Mouse (Mus musculus): ENCODE measurements around the gene Sp1. TPM values are rescaled to one million over a fixed set of nuclear protein-coding genes. Genes with fewer than 3 reads are reported as not detected.

Sp1 gene
- total and polyA plus RNA-seq, 2 experiments from 2014 or later = 2.8 to 20.9 TPM

DNA sequence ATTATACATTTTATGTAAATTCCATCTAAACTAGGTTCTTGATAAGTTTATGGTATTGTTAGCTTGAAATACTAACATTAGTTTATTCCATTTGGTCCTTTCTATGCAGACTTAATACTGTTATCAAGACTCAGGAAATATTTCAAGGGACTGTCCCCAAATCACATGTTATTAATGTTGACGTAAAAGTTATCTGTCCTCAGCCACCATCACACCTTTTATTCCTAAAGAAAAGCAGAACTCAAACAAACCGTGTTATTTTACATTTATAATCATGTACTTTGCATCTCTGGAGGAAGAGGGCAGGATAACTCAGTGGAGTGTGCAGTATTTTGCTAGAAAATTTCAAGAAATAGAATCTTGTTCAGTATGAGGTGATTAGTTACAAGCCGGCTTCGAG, 27.2 kb downstream of the Sp1 start:
- no peak for TF ChIP-seq CTCF (IDR thresholded peaks at IDR 0.05)
- 95% methylated on average over 4 of the region's 4 CpGs for WGBS
- Histone ChIP-seq H3K27ac (ENCODE audit: low read depth, low read length) (no peak overlapping the region), H3K27me3 (ENCODE audit: insufficient read depth, low read length) (no peaks in the 10 kb centered on the region), H3K4me1 (ENCODE audit: insufficient read depth, low read length) (no peaks in the 10 kb centered on the region), H3K4me3 (ENCODE audit: low read depth, low read length) (no peak overlapping the region), H3K4me2 (ENCODE audit: low read depth, low read length, poor library complexity, severe bottlenecking) (no peak overlapping the region), H3K36me3 (ENCODE audit: insufficient read depth, low read length) (peaks cover 17% of the 10 kb centered on the region), H3K9ac (replicated peaks; ENCODE audit: low read length, poor library complexity, severe bottlenecking) (no peak overlapping the region), H3K9me3 (ENCODE audit: low read length) (no peaks in the 10 kb centered on the region)
- ATAC-seq (ENCODE audit: low FRiP score) (no peak), DNase-seq (ENCODE audit: low spot score) (no peak)

DNA sequence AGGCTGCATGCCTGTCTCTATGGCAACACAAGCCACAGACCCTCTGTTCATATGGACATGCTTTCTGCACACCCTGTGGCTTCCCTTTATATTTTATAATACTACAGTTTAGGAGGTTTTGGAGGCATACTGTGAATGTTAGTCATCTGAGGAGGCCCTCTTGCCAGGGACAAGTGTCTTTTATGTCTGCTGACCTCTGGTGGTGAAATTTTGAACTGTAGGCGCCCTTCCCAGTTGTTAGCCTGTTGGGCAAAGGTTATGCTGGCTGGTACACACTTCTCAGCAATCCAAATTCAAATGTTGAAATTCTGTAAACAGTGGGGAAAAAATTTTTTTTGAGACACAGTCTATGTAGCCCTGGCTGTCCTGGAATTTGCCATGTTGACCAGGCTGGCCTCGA, 36.5 kb downstream of the Sp1 start:
- Histone ChIP-seq H3K4me2 (ENCODE audit: low read depth, low read length, poor library complexity, severe bottlenecking) (no peak overlapping the region), H3K4me3 (ENCODE audit: low read depth, low read length) (no peak overlapping the region), H3K9me3 (ENCODE audit: low read length) (no peaks in the 10 kb centered on the region), H3K27me3 (ENCODE audit: insufficient read depth, low read length) (no peaks in the 10 kb centered on the region), H3K36me3 (ENCODE audit: insufficient read depth, low read length) (no peaks in the 10 kb centered on the region; the same call in 1 of the 2 replicates), H3K9ac (replicated peaks; ENCODE audit: low read length, poor library complexity, severe bottlenecking) (no peak overlapping the region), H3K27ac (ENCODE audit: low read depth, low read length) (no peak overlapping the region), H3K4me1 (ENCODE audit: insufficient read depth, low read length) (no peaks in the 10 kb centered on the region)
- WGBS = 47% methylated on average over 2 of the region's 2 CpGs
- peak; percentile 83 for DNase-seq (ENCODE audit: low spot score)
- no peak for ATAC-seq (ENCODE audit: low FRiP score)
- peak; percentile 86 for TF ChIP-seq CTCF (IDR thresholded peaks at IDR 0.05)

DNA sequence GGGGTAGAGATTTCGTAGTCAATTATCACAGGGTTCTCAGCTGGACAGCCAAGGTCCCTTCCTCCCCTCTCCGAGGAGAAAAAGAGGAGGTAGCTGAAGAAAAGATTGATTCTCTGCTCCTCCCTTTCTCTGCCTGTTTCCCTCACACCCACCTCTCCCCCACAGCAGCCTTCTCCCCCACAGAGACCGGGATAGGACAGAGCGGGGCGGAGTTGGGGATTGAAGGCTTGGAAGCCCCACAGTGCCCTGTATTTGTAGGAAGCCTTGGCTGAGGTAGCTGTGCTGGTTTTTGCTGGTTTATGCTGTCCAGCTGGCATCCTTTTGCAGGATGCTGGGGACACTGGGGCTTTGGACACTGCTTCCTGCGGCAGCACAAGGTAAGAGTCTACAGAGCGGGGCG, 39.2 kb downstream of the Sp1 start, which contains the start of gene Amhr2:
TSS of gene Amhr2 (plus strand) at position 222 of the 400 bp plus-strand sequence.
- no peak within 1 kb of the TSS for H3K4me3 ChIP-seq (ENCODE audit: low read depth, low read length)
- DNase-seq (ENCODE audit: low spot score) = no peak
- no peaks in the 10 kb centered on the region for H3K27me3 ChIP-seq (ENCODE audit: insufficient read depth, low read length)
- ATAC-seq (ENCODE audit: low FRiP score) = no peak
- WGBS = 63% methylated on average over 8 of the region's 8 CpGs
- H3K36me3 ChIP-seq (ENCODE audit: insufficient read depth, low read length) = no peaks in the 10 kb centered on the region
- H3K27ac ChIP-seq (ENCODE audit: low read depth, low read length) = no peak within 1 kb of the TSS
- no peak within 1 kb of the TSS for H3K9ac ChIP-seq (replicated peaks; ENCODE audit: low read length, poor library complexity, severe bottlenecking)
- no peak for TF ChIP-seq CTCF (IDR thresholded peaks at IDR 0.05)
- H3K4me2 ChIP-seq (ENCODE audit: low read depth, low read length, poor library complexity, severe bottlenecking) = no peak within 1 kb of the TSS
- H3K4me1 ChIP-seq (ENCODE audit: insufficient read depth, low read length) = no peaks in the 10 kb centered on the region
- no peaks in the 10 kb centered on the region for H3K9me3 ChIP-seq (ENCODE audit: low read length)

DNA sequence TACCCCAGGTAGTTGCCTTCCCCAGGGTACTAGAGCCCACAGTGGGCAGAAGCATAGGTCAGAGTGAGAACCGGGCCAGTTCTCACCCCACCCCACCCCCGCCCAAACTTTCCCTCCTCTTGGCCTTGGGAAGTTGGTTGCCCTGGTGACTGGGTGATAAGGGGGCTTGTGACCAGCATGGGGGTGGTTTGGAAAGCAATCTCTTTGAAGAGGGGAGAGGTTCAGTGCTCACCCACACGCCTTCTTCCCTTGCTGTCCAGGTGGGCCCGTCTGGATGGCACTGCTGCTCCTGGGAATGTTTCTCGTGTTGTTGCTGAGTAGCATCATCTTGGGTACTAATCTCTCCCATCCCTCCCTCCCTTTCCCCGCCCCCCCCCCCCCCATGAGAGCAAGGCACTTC, 40.5 kb downstream of the Sp1 start:
- Histone ChIP-seq H3K9ac (replicated peaks; ENCODE audit: low read length, poor library complexity, severe bottlenecking) (no peak overlapping the region), H3K36me3 (ENCODE audit: insufficient read depth, low read length) (no peaks in the 10 kb centered on the region), H3K27me3 (ENCODE audit: insufficient read depth, low read length) (no peaks in the 10 kb centered on the region), H3K4me1 (ENCODE audit: insufficient read depth, low read length) (no peaks in the 10 kb centered on the region), H3K4me2 (ENCODE audit: low read depth, low read length, poor library complexity, severe bottlenecking) (no peak overlapping the region), H3K27ac (ENCODE audit: low read depth, low read length) (no peak overlapping the region), H3K4me3 (ENCODE audit: low read depth, low read length) (no peak overlapping the region), H3K9me3 (ENCODE audit: low read length) (no peaks in the 10 kb centered on the region)
- TF ChIP-seq CTCF (IDR thresholded peaks at IDR 0.05) = no peak
- 46% methylated on average over 4 of the region's 6 CpGs for WGBS
- ATAC-seq (ENCODE audit: low FRiP score) = no peak
- no peak for DNase-seq (ENCODE audit: low spot score)

DNA sequence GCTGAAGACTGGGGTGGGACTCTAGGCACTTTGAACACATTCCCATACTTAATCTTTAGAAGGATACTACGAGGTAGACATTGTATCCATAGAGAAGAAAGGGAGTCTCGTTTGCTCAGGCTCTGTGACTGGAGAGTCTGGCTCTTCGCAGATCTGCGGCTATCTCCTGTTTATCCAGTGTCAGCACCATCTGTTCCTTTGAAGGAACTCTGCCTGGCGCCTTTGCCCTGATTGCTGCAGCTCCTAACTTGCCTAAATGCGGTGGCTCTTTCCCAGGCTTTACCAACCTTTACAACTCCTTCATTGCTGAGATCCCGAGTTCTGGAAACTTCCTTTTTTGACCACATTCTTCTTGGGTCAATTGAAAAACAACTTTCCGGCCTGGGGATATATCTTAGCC, 43.4 kb downstream of the Sp1 start:
- Histone ChIP-seq H3K9me3 (ENCODE audit: low read length) (no peaks in the 10 kb centered on the region), H3K9ac (replicated peaks; ENCODE audit: low read length, poor library complexity, severe bottlenecking) (no peak overlapping the region), H3K27ac (ENCODE audit: low read depth, low read length) (no peak overlapping the region), H3K27me3 (ENCODE audit: insufficient read depth, low read length) (no peaks in the 10 kb centered on the region), H3K36me3 (ENCODE audit: insufficient read depth, low read length) (no peaks in the 10 kb centered on the region), H3K4me2 (ENCODE audit: low read depth, low read length, poor library complexity, severe bottlenecking) (no peak overlapping the region), H3K4me1 (ENCODE audit: insufficient read depth, low read length) (no peaks in the 10 kb centered on the region), H3K4me3 (ENCODE audit: low read depth, low read length) (no peak overlapping the region)
- 76% methylated on average over 8 of the region's 8 CpGs for WGBS
- DNase-seq (ENCODE audit: low spot score) = no peak
- no peak for ATAC-seq (ENCODE audit: low FRiP score)
- no peak for TF ChIP-seq CTCF (IDR thresholded peaks at IDR 0.05)

DNA sequence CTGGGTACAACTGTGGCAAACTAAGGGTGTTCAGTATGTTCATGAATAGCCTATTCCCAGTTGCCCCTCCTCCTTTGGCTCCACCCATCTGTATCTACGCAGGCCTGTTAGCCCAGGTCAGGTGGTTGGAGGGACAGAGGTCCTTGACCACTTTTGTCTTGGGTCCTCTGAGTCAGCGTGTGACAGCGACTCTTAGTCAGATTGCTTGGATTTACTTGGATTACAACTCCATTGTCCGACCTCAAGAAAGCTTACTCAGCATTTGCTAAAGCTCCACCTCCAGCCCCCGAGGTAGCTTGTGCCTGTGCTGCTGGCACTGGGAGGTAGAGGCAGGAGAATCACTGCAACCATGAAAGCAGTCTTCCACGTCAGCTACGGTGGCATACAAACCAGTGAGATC, 45.0 kb downstream of the Sp1 start:
- Histone ChIP-seq H3K4me1 (ENCODE audit: insufficient read depth, low read length) (no peaks in the 10 kb centered on the region), H3K36me3 (ENCODE audit: insufficient read depth, low read length) (no peaks in the 10 kb centered on the region), H3K4me2 (ENCODE audit: low read depth, low read length, poor library complexity, severe bottlenecking) (no peak overlapping the region), H3K4me3 (ENCODE audit: low read depth, low read length) (no peak overlapping the region), H3K9me3 (ENCODE audit: low read length) (no peaks in the 10 kb centered on the region), H3K27me3 (ENCODE audit: insufficient read depth, low read length) (no peaks in the 10 kb centered on the region), H3K9ac (replicated peaks; ENCODE audit: low read length, poor library complexity, severe bottlenecking) (no peak overlapping the region), H3K27ac (ENCODE audit: low read depth, low read length) (no peak overlapping the region)
- no peak for TF ChIP-seq CTCF (IDR thresholded peaks at IDR 0.05)
- 27% methylated on average over 7 of the region's 7 CpGs for WGBS
- DNase-seq (ENCODE audit: low spot score) = no peak
- ATAC-seq (ENCODE audit: low FRiP score) = no peak

Measured in midbrain, postnatal 0 days (tissue).